Mouse (Mus musculus) stomach, embryonic 16.5 days (tissue): ENCODE results near the gene Utp20. TPM values are rescaled to one million over a fixed set of nuclear protein-coding genes. Genes with fewer than 3 reads are reported as not detected.
"Not testable (repeated sequence)": the region's sequence is repeated elsewhere in the genome, so short reads cannot be mapped to it uniquely, and the experiment has no call there.

ENCODE experiments used
- ATAC-seq: fragments of 200-750 bp; cut with Nextera tagmentation; 2 replicates; pipeline ENCODE4 v1.8.0; 2017; ENCODE audit warnings: moderate number of reproducible peaks, moderate TSS enrichment; ENCODE audit not compliant: insufficient read depth, low FRiP score
- H3K27ac ChIP-seq: fragments of 300-500 bp; sonication (generic); 2 replicates; pipeline ENCODE4 v1.5.1; 2014; ENCODE audit warnings: low read length
- H3K27me3 ChIP-seq: fragments of 300-500 bp; sonication (generic); 2 replicates; pipeline ENCODE4 v1.6.1; 2014; ENCODE audit warnings: low read length, control low read depth, mixed read lengths; ENCODE audit not compliant: control insufficient read depth, insufficient read depth
- H3K36me3 ChIP-seq: fragments of 300-500 bp; sonication (generic); 2 replicates; pipeline ENCODE4 v1.6.1; 2014; ENCODE audit warnings: low read length; ENCODE audit not compliant: control insufficient read depth, insufficient read depth
- H3K4me1 ChIP-seq: fragments of 300-500 bp; sonication (generic); 2 replicates; pipeline ENCODE4 v1.6.1; 2014; ENCODE audit warnings: low read length, control low read depth, mixed read lengths; ENCODE audit not compliant: control insufficient read depth, insufficient read depth
- H3K4me2 ChIP-seq: fragments of 300-500 bp; sonication (generic); 2 replicates; pipeline ENCODE4 v1.6.1; 2014; ENCODE audit warnings: low read depth, low read length, mixed read lengths
- H3K4me3 ChIP-seq: fragments of 300-500 bp; sonication (generic); replicated peaks from 2 replicates; pipeline ENCODE4 v1.5.1; 2014; ENCODE audit warnings: mild to moderate bottlenecking, low read length
- H3K9ac ChIP-seq: fragments of 300-500 bp; sonication (generic); 2 replicates; pipeline ENCODE4 v1.6.1; 2014; ENCODE audit warnings: low read length
- H3K9me3 ChIP-seq: fragments of 300-500 bp; sonication (generic); replicated peaks from 2 replicates; pipeline ENCODE4 v1.6.1; 2016; ENCODE audit warnings: low read length, control low read depth; ENCODE audit not compliant: control insufficient read depth
- WGBS: fragments of 180-500 bp; shearing (Covaris S2); extraction: QIAGEN DNeasy Blood & Tissue Kit; methylation state at CpG from one replicate; pipeline ENCODE4 v1.1.7; 2014; 5-methylcytosine and 5-hydroxymethylcytosine counted together
- polyA plus RNA-seq: library from polyadenylated mRNA; unstranded; fragments of >200 nt; fragmentation: Nextera tagmentation; extraction: Ambion mirVana; gene quantifications from 2 replicates; pipeline ENCODE4 v1.2.1, GENCODE M21; 2015

The Utp20 gene
- polyA plus RNA-seq, 1 experiment from 2014 or later = 13.4 TPM

DNA sequence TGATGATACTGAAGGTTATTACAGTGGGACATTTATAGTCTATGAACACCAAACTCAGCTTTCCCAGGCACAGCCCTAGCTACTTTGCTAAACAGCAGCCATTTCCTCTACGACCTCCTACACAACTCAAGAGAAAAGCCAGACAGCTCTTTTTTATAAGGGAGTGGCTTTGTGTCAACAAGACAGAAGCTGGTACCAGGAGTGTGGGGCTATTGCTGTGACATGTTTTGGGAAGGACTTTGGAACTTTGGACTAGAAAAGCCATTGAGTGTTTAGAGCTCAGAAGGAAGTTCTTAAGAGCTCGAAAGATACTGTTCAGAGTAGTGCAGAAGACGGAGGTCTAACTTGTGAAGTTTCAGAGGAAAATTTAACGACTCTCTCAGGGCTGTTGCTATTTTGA is 29.7 kb downstream of the Utp20 start:
- Histone ChIP-seq H3K4me1 (no peaks in the 10 kb centered on the region), H3K9me3 (no peaks in the 10 kb centered on the region), H3K27ac (no peak overlapping the region), H3K4me2 (no peak overlapping the region), H3K4me3 (no peak overlapping the region), H3K9ac (no peak overlapping the region), H3K36me3 (peaks cover 4% of the 10 kb centered on the region; the same call in 1 of the 2 replicates), H3K27me3 (no peaks in the 10 kb centered on the region)
- peak; percentile 53; the same call in 1 of the 2 replicates for ATAC-seq
- WGBS = 63% methylated on average over 4 of the region's 4 CpGs

DNA sequence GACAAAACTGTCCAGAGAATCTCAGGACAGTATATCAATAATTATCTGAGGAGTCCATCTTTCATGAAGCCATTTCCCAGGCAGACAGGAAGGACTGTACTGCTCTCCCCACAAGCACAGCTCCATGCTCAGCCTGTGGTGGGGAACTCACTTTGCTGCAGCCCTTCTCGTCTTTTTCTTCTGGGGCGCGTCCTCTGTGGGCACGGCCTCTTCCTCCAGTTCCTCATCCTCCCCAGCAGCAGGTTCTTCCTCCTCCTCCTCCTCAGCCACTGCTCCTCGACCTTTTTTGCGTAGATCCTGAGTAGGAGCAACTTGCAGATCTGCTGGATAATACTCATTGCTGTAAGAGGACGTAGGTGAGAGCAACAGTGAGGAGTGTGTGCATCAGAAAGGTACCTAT is 31.4 kb downstream of the Utp20 start:
- ATAC-seq = no peak
- Histone ChIP-seq H3K36me3 (peaks cover 10% of the 10 kb centered on the region; the same call in 1 of the 2 replicates), H3K9me3 (no peaks in the 10 kb centered on the region), H3K27me3 (no peaks in the 10 kb centered on the region), H3K27ac (no peak overlapping the region), H3K4me3 (no peak overlapping the region), H3K4me1 (no peaks in the 10 kb centered on the region), H3K9ac (no peak overlapping the region), H3K4me2 (no peak overlapping the region)
- 82% methylated on average over 7 of the region's 7 CpGs for WGBS

DNA sequence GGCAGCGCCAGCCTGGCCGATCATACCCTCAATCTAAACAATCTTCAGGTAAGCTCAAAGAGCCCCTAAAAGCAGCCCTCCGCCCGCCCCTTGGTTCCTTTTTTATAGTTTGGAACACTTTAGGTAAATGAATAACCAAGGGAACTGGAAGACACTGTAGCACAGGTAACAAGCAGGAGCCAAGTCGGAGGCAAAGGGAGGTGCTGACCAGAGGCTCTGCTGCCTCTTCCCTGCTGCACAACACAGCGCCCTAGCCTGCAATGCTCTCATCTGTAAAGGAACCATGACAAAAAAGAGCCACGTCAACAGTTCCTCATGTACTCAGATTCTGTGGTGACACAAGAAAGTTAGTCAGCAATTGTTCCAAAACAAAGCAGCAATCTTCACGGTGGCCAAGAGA is 32.0 kb downstream of the Utp20 start:
- no peak overlapping the region for H3K4me2 ChIP-seq

DNA sequence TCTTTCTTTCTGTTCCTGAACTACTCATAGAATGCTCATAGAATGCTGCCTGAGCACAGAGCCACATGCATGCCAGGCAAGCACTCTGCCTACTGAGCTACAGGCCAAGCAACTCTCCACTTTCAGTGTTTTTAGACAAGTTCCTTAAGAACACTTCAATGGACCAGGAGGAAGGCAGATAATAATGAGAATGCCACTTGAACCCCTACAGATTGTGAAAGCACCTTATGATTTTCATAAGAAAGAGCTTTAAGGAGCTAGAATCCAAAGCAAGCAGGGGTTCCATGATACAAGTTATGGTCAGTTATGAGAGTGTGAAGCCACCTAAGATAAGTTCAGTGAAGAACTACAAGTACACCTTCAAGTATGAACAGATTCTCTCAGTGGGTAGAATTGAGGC is 32.9 kb downstream of the Utp20 start:
- no peaks in the 10 kb centered on the region for H3K9me3 ChIP-seq
- H3K27ac ChIP-seq = no peak overlapping the region
- no peak overlapping the region for H3K4me3 ChIP-seq
- no peak for ATAC-seq
- H3K36me3 ChIP-seq = peaks cover 10% of the 10 kb centered on the region; the same call in 1 of the 2 replicates
- no peak overlapping the region for H3K4me2 ChIP-seq
- H3K4me1 ChIP-seq = no peaks in the 10 kb centered on the region
- no peak overlapping the region for H3K9ac ChIP-seq
- H3K27me3 ChIP-seq = no peaks in the 10 kb centered on the region

More for the DNA sequence above, 32.0 kb downstream of the Utp20 start:
- whole genome bisulfite sequencing = 83% methylated on average over 8 of the region's 8 CpGs
- no peak for ATAC-seq
- H3K9ac ChIP-seq = no peak overlapping the region
- no peaks in the 10 kb centered on the region for H3K4me1 ChIP-seq
- H3K27me3 ChIP-seq = no peaks in the 10 kb centered on the region
- H3K27ac ChIP-seq = no peak overlapping the region
- H3K4me3 ChIP-seq = no peak overlapping the region
- H3K36me3 ChIP-seq = peaks cover 10% of the 10 kb centered on the region; the same call in 1 of the 2 replicates
- no peaks in the 10 kb centered on the region for H3K9me3 ChIP-seq

DNA sequence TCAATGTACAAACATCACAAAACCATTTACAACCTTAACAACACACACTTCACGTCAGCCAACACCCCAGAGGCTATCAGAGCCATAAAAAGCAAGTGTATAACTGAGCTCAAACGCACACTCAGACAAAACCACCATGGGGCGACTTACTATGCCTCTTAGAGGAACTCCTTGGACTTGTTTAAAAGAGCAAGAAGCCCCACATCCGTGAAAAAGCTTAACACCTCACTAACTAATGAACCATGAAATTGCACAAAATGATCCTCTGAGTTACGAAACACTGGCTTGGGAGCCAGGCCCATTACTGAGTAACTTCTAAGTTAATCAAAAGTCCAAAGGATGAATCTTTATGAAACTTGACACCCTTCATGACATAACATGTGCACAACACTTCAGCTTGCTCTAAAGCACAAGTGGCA is 42.1 kb downstream of the Utp20 start:
- Histone ChIP-seq H3K27me3 (no peaks in the 10 kb centered on the region), H3K9me3 (no peaks in the 10 kb centered on the region), H3K36me3 (no peaks in the 10 kb centered on the region), H3K27ac (no peak overlapping the region), H3K4me3 (no peak overlapping the region), H3K4me2 (no peak overlapping the region), H3K4me1 (no peaks in the 10 kb centered on the region), H3K9ac (no peak overlapping the region)
- 80% methylated on average over 5 of the region's 5 CpGs for WGBS
- ATAC-seq = no peak

DNA sequence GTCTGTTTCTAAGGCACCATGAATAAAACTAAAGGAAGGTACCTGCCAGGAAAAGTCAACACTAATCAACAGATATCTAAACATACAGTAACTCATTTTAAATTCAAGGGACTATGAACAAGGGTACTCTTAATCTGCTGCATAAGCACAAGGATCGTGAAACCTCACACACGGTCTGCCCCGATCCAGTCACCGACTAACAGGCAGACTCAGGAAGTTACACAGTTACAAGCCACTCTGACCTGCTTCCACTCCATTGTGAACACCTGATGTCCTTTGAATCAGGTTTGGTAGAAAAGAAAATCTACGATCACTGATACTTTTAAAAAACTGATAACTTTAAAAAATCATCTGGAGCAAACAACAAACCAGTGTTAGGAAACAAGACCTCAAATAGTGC is 42.7 kb downstream of the Utp20 start:
- Histone ChIP-seq H3K4me3 (no peak overlapping the region), H3K4me1 (no peaks in the 10 kb centered on the region), H3K27me3 (no peaks in the 10 kb centered on the region), H3K27ac (no peak overlapping the region), H3K4me2 (no peak overlapping the region), H3K9ac (no peak overlapping the region), H3K36me3 (no peaks in the 10 kb centered on the region), H3K9me3 (no peaks in the 10 kb centered on the region)
- ATAC-seq = no peak
- 92% methylated on average over 5 of the region's 5 CpGs for WGBS

DNA sequence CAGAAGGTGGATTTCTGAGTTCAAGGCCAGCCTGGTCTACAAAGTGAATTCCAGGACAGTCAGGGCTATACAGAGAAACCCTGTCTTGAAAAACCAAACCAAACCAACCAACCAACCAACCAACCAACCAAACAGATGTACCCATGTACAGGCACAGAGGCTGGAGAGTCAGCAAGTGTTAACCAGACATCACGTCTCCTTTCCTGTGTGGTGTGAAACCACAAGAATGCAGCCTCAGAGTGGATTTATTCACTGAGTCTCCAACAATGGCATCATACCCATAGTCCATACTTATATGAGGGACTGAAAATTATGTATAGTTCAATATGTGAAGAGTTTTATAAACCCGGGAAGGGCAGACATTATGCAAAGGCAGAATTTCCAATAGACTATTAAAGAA is 43.5 kb downstream of the Utp20 start:
- WGBS = 89% methylated on average over 2 of the region's 2 CpGs
- H3K27ac ChIP-seq, H3K9me3 ChIP-seq, H3K4me3 ChIP-seq, H3K36me3 ChIP-seq, H3K27me3 ChIP-seq, H3K4me2 ChIP-seq, ATAC-seq, H3K9ac ChIP-seq, H3K4me1 ChIP-seq: not testable (repeated sequence)

DNA sequence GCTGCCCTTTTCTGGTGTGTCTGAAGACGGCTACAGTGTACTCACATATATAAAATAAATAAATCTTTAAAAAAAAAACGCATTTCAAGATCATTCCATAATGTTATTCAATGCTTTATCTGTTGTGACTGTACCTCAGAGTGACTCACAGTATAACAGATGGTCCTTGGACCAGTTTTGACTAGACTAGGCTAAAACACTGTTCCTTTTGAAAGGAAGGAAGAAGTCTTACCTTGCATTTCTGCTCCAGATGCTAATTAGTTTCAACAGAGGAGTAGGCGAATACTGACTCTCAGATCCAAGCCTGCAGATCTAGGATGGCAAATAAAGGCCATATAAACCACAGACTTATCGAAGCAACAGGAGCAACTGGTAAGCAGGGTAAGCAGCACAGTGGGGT is 45.9 kb downstream of the Utp20 start:
- no peaks in the 10 kb centered on the region for H3K4me1 ChIP-seq
- H3K4me2 ChIP-seq = no peak overlapping the region
- no peak overlapping the region for H3K4me3 ChIP-seq
- H3K36me3 ChIP-seq = 0 out of 2 replicates have a peak, but pooled peaks cover 8% of the 10 kb centered on the region
- 84% methylated on average over 4 of the region's 4 CpGs for WGBS
- H3K9me3 ChIP-seq = no peaks in the 10 kb centered on the region
- ATAC-seq = no peak
- H3K27ac ChIP-seq = no peak overlapping the region
- H3K9ac ChIP-seq = no peak overlapping the region
- no peaks in the 10 kb centered on the region for H3K27me3 ChIP-seq

DNA sequence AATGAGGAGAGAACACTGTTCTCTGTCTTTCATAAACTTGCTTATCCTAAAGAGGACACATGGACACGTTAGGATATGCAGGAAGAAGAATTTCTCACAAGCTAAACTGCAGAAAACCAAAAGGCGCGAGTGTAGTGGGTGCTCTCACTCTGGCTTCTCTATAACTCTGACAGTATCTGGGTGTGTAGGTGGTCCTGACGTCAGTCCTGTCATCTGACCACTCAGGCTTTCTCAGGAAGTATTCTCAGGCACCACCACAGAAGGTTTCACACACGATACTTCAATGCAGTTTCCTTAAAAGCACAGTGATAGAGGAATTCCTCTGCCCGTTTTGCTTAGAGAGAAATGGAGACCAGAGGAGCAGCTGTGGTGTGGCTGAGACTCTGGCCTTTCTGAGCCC is 50.4 kb downstream of the Utp20 start:
- Histone ChIP-seq H3K4me2 (no peak overlapping the region), H3K9ac (no peak overlapping the region), H3K4me1 (no peaks in the 10 kb centered on the region), H3K27me3 (no peaks in the 10 kb centered on the region), H3K4me3 (no peak overlapping the region), H3K9me3 (no peaks in the 10 kb centered on the region), H3K36me3 (peaks cover 11% of the 10 kb centered on the region; the same call in 1 of the 2 replicates), H3K27ac (no peak overlapping the region)
- 83% methylated on average over 6 of the region's 6 CpGs for WGBS
- no peak for ATAC-seq

DNA sequence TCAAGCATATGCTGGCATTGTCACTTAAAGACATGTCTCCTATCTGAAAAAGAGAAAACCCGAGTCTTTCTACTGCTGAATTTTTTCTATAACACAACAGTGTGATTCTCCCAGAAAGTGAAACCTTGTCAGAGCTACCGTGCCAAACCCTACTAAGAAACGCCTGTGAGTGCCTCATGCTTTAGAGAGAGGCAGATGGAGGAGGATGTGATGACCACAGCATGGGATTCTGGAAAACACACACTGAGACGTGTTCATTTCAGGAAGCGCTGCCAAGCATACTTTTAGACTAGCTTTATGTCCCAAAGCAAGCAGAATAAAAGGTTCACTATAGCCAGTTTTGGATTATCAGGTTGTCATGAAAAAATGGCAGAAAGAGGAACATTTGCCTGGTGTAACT is 53.6 kb downstream of the Utp20 start:
- H3K4me3 ChIP-seq, H3K4me1 ChIP-seq, H3K4me2 ChIP-seq, H3K9ac ChIP-seq, H3K9me3 ChIP-seq, ATAC-seq, H3K27ac ChIP-seq, H3K27me3 ChIP-seq: not testable (repeated sequence)
- H3K36me3 ChIP-seq = peaks cover 15% of the 10 kb centered on the region; the same call in 1 of the 2 replicates
- WGBS = 87% methylated on average over 5 of the region's 5 CpGs
